Mouse (Mus musculus) left cerebral cortex, postnatal 25 days (tissue): ENCODE measurements around the gene Zfp951. TPM values are rescaled to one million over a fixed set of nuclear protein-coding genes. Genes with fewer than 3 reads are reported as not detected.
"Not testable (repeated sequence)": the region's sequence is repeated elsewhere in the genome, so short reads cannot be mapped to it uniquely, and the experiment has no call there.

ENCODE experiments used
- DNase-seq, 2 experiments: peaks; one replicate each; pipeline ENCODE4 v3.0.0; 2022; ENCODE audit warnings: low spot score in 2 of 2, mixed read lengths in 1 of 2
- intact Hi-C: fragments of 180-260 bp; cut with DNase I; formaldehyde crosslinking; loops from one replicate; pipeline ENCODE4 v1.15.1; 2025
- total RNA-seq, 2 experiments: library from RNA; stranded (reverse); gene quantifications; 2 replicates each; pipeline ENCODE4 v1.2.3; 2021

The Zfp951 gene
- total RNA-seq = 1 to 10 TPM; 5.2 to 5.5 TPM

DNA sequence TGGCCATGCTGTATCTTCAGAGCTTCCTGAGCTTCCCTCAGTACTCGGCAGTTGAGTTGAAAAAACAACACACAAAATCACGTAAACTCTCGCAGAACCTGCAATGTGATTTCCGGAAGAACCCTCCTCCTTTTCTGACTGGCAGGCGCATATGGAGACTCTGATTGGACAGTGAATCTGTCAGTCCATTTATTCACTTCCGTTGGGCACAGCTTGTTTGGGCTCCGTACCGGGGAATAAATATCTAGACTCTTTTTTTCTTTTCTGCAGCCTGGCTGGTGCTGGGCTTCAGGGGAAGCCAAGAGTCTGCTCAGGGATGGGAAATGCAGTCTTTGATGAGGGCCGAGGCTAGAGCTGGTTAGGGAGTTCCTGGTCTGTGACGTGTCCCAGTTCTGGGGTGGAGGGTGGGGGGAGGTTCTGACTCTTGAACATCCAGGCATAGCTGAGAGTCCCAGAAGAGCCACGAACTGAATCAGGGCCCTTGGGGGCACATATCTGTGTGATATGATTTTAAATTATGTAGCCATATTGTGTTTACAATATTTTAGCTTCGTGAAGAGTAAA lies at the start of gene Zfp951:
Gene Zfp951, minus strand, starts transcription at position 109 of the 564 bp plus-strand sequence.
- intact Hi-C loops = not testable (repeated sequence)
- peak; percentile 75 to 86 for DNase-seq

DNA sequence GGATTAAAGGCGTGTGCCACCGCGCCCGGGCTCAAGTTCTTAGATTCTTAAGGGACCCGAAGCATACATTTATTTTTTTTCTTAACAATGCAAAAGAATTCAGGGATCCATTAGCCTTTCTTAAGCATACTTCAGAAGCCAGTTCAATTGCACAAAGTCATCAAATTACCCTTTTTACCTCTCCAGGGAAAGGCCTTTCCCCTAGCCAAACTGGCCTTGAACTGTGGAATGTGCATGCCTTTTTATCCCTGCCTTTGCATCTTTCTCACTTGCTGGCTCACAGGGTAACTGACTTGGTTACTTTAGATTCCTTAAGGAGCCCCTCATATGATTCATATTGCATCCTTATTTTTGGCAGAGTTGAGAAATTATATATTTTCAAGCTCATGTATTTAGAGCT lies 46.7 kb upstream of the Zfp951 start:
- DNase-seq, intact Hi-C loops: not testable (repeated sequence)

DNA sequence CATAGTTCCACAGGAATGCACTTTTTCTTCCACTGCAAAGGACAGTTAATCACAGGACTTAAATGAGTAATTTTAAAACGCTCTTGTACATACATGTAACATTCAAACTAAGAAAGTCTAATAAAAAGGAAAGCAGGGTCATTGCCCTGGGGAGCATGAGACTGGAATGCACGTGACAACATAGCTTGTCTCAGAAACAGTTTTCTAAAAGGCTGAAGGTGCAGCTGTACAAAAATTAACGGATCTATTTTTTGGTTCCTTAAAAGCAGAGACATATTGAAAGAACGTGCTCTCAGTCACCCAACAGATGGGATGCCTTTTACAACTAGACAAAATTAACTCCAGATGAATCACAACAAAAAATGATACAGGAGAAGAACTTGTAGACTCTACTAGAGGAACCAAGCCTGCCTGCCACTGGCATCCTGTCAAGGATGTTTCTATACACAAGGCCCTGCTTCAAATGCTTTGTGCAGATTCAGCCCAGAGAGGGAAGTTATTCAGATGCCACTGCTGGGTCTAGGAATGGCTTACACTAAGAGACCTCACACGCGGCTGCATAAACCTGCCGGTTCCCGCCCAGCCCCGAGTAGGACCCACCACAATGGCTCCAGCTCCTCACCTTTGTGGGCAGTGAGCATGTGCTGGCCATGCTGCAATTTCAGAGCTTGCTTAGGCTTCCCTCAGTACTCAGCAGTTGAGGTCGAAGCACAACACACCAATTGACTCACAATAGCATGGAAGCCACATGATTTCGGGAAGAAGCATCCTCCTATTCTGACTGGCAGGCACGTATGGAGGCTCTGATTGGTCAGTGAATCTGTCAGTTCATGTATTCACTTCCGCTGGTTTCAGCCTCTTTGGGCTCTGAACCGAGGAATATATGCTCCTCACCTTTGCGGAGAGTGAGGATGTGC lies 567 bp downstream of the Zfp951 start:
- intact Hi-C loops, DNase-seq: not testable (repeated sequence)

DNA sequence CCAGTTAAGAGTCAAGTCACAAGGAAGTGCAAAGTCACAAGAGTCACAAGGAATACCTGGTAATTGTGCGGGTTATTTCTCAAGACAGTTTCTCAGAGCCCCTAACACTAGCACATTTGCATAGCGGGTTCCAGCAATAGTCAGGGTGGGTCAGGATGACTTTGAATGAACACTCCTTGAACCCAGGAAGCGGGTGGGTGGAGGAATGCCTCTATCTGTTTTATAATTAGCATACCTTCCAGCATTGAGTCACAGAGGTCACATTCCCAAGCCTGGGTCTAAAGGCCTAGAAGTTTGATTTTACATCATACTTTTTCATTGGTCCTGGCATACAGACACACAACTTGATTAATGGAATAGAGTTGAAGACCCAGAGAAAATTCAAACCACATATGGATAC lies 5.3 kb downstream of the Zfp951 start:
- intact Hi-C loops = not testable (repeated sequence)

DNA sequence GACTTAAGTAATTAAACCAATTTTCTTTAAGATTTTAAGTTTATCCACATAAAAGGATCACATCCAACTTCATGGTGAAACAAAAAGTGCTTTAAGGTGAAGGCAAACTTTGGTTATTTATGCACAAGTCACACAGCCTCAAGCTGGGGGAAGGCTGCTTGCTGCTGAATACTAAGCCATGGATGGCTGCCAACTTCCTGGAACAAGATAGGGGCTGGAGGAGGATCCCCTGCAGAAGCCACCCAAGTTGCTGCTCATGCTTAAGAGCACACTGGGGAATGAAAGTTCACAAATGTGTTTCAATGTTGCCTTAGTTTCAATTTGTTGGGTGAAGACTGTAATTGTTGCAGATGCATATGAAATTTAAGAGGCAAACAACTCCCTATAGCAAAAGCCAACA lies 26.5 kb downstream of the Zfp951 start:
- no peak for DNase-seq
- intact Hi-C loops = no loop called here

More for the DNA sequence above, 5.3 kb downstream of the Zfp951 start:
- DNase-seq = not testable (repeated sequence)

DNA sequence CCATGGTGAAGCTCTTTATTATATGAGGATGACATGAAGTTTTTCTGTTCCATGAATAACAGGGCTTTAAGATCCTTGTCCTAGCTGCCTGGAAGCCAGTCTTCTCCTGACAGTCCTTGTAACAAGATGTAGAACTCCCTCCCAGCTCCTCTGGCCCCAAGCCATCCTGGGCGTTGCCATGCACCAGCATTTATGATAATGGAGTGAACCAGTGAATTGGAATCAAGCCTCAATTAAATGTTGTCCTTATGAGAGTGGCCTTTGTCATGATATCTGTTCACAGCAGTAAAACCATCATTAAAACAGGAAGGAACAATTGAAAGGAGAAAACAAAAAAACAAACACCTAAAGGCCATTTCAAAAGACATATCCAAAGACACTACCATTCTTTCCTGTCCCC lies 30.3 kb downstream of the Zfp951 start:
- DNase-seq = no peak
- intact Hi-C loops = no loop called here

DNA sequence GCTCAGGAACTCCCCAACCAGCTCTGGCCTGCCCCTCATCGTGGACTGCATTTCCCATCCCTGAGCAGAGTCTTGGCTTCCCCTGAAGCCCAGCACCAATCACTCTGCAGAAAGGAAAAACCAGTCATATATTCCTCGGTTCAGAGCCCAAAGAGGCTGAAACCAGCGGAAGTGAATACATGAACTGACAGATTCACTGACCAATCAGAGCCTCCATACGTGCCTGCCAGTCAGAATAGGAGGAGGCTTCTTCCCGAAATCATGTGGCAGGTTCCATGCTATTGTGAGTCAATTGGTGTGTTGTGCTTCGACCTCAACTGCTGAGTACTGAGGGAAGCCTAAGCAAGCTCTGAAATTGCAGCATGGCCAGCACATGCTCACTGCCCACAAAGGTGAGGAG lies 89.7 kb downstream of the Zfp951 start:
- DNase-seq, intact Hi-C loops: not testable (repeated sequence)

Other genes with a start within 250 kb of the Zfp951 start
- gene Abcg3, start 122.6 kb upstream of the Zfp951 start, total RNA-seq = under 1 TPM in 1 of 2 experiments, not detected in 1; 0.11 TPM